Mouse (Mus musculus) small intestine, adult 2 months (tissue): ENCODE measurements around the gene Pgm2l1.

ENCODE experiments used
- CTCF ChIP-seq: fragments of 200-500 bp; IDR thresholded peaks from 2 replicates; pipeline ENCODE4 v1.5.1; 2012; ENCODE audit warnings: low read depth, mild to moderate bottlenecking, control low read depth, inconsistent platforms, low read length, moderate library complexity, mixed read lengths; ENCODE audit not compliant: insufficient replicate concordance, insufficient read length; ENCODE audit errors: extremely low read depth
- POLR2A ChIP-seq: fragments of 200-500 bp; IDR thresholded peaks from 2 replicates; pipeline ENCODE4 v1.6.1; 2012; ENCODE audit warnings: low read depth, mild to moderate bottlenecking, control low read depth, inconsistent platforms, low read length, moderate library complexity

DNA sequence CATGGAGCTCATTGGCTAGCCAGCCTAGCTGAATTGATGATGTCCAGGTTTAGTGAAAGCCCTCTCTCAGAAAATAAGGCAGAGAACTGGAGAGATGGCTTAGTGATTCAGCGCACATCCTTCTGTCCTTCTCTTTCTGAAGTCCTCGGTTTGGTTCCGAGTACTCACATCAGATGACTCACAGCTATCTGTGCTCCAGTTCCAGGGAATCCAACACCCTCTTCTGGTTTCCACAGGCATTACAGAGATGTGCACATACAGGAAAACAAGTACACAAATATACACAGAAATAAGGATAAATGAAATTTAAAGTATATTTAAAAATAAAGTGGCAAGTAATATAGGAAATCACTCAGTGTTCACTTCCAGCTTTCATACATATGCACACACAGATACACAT, 35.2 kb downstream of the Pgm2l1 start:
- TF ChIP-seq CTCF (no peak), POLR2A (no peak)
